In genomic region chr6:114092216-114092615, GRCm38 (mm10) we compare ENCODE assay signal across 24 mouse cellular contexts. TPM values are rescaled to one million over a fixed set of nuclear protein-coding genes. Genes with fewer than 3 reads are reported as not detected.
DNase-seq lines count a peak whose midpoint lies in the region; ATAC-seq lines count a peak whose summit lies in the region.
"Had no signal": no experiment of that assay in that cellular context is flagged by ENCODE, and none has a peak within 500 bp of the region (broad histone marks: within the 10 kb centered on the region; RNA-seq: fewer than 3 reads in every experiment).

No protein-coding gene starts in this region.

- no peak overlapping the region for H3K4me3 ChIP-seq in embryonic facial prominence, embryonic 14.5 days (ENCODE audit: low read depth, low read length)
- H3K4me3 ChIP-seq in embryonic facial prominence, embryonic 10.5 days = no peak overlapping the region
- no peak overlapping the region for H3K4me3 ChIP-seq in hindbrain, embryonic 11.5 days (ENCODE audit: low read depth, low read length)
- H3K4me3 ChIP-seq in hindbrain, embryonic 13.5 days = no peak overlapping the region
- no peak overlapping the region for H3K4me3 ChIP-seq in neural tube, embryonic 13.5 days
- H3K4me3 ChIP-seq: embryonic facial prominence, embryonic 12.5 days; erythroblast, embryonic 14.5 days; forebrain, embryonic 13.5 days; gastrocnemius, adult 2 months; intestine, embryonic 15.5 days had no signal

- no peaks in the 10 kb centered on the region for H3K4me1 ChIP-seq in embryonic facial prominence, embryonic 14.5 days (ENCODE audit: control insufficient read depth, insufficient read depth, low read length)
- H3K4me1 ChIP-seq in embryonic facial prominence, embryonic 10.5 days = peaks cover 17% of the 10 kb centered on the region
- peaks cover 6% of the 10 kb centered on the region; the same call in 1 of the 2 replicates for H3K4me1 ChIP-seq in hindbrain, embryonic 11.5 days (replicated peaks; ENCODE audit: control insufficient read depth, insufficient read depth, low read length)
- H3K4me1 ChIP-seq in hindbrain, embryonic 13.5 days (replicated peaks) = peaks cover 30% of the 10 kb centered on the region
- H3K4me1 ChIP-seq in neural tube, embryonic 13.5 days (replicated peaks) = peaks cover 28% of the 10 kb centered on the region
- H3K4me1 ChIP-seq: embryonic facial prominence, embryonic 12.5 days; intestine, embryonic 15.5 days had no signal

- no peaks in the 10 kb centered on the region for H3K27me3 ChIP-seq in embryonic facial prominence, embryonic 14.5 days (replicated peaks; ENCODE audit: control insufficient read depth, insufficient read depth, low read length)
- no peaks in the 10 kb centered on the region for H3K27me3 ChIP-seq in embryonic facial prominence, embryonic 10.5 days (replicated peaks; ENCODE audit: low read depth, poor library complexity, severe bottlenecking)
- H3K27me3 ChIP-seq in hindbrain, embryonic 11.5 days (ENCODE audit: control insufficient read depth, insufficient read depth, low read length) = no peaks in the 10 kb centered on the region
- H3K27me3 ChIP-seq in hindbrain, embryonic 13.5 days = peaks cover 36% of the 10 kb centered on the region
- peaks cover 35% of the 10 kb centered on the region for H3K27me3 ChIP-seq in neural tube, embryonic 13.5 days

- no peak overlapping the region for H3K9ac ChIP-seq in embryonic facial prominence, embryonic 14.5 days (ENCODE audit: low read depth, low read length)
- no peak overlapping the region for H3K9ac ChIP-seq in hindbrain, embryonic 11.5 days (ENCODE audit: low read depth, low read length)
- H3K9ac ChIP-seq in hindbrain, embryonic 13.5 days = no peak overlapping the region
- 0 out of 2 replicates have a peak overlapping the region, but pooled peaks have one; percentile 34 for H3K9ac ChIP-seq in neural tube, embryonic 13.5 days
- H3K9ac ChIP-seq: embryonic facial prominence, embryonic 12.5 days; forebrain, embryonic 13.5 days; intestine, embryonic 15.5 days had no signal

- DNase-seq in embryonic facial prominence, embryonic 14.5 days (ENCODE audit: low spot score) = no peak
- DNase-seq in embryonic facial prominence, embryonic 10.5 days (ENCODE audit: low spot score) = no peak
- peak; percentile 19 for DNase-seq in hindbrain, embryonic 11.5 days (ENCODE audit: low spot score)
- no peak for DNase-seq in neural tube, embryonic 10.5 days (ENCODE audit: extremely low spot score, low spot score)
- DNase-seq in left cerebral cortex, adult 9 months (ENCODE audit: low spot score in 2 of 2) = no peak
- DNase-seq: adrenal gland, postnatal 10 days; adrenal gland, postnatal 36 days; cerebellum, adult 18-20 months; cerebellum, adult 9-10 months; cerebellum, postnatal 14 days; gastrocnemius, adult 2 months; gastrocnemius, postnatal 14 days; heart, adult 11 months had no signal

- no peaks in the 10 kb centered on the region for H3K9me3 ChIP-seq in embryonic facial prominence, embryonic 14.5 days (ENCODE audit: control insufficient read depth, low read length)
- H3K9me3 ChIP-seq in embryonic facial prominence, embryonic 10.5 days = no peaks in the 10 kb centered on the region
- no peaks in the 10 kb centered on the region for H3K9me3 ChIP-seq in hindbrain, embryonic 11.5 days (ENCODE audit: control insufficient read depth, low read length)
- no peaks in the 10 kb centered on the region for H3K9me3 ChIP-seq in hindbrain, embryonic 13.5 days
- H3K9me3 ChIP-seq in neural tube, embryonic 13.5 days = no peaks in the 10 kb centered on the region
- H3K9me3 ChIP-seq: embryonic facial prominence, embryonic 12.5 days; forebrain, embryonic 13.5 days; intestine, embryonic 15.5 days had no signal

- H3K4me2 ChIP-seq in embryonic facial prominence, embryonic 14.5 days (ENCODE audit: low read depth, low read length) = no peak overlapping the region
- no peak overlapping the region for H3K4me2 ChIP-seq in hindbrain, embryonic 11.5 days (replicated peaks; ENCODE audit: low read depth, low read length)
- H3K4me2 ChIP-seq in hindbrain, embryonic 13.5 days = no peak overlapping the region
- no peak overlapping the region for H3K4me2 ChIP-seq in neural tube, embryonic 13.5 days
- H3K4me2 ChIP-seq: embryonic facial prominence, embryonic 12.5 days; forebrain, embryonic 13.5 days; heart, embryonic 11.5 days; intestine, embryonic 15.5 days had no signal

- H3K36me3 ChIP-seq in embryonic facial prominence, embryonic 14.5 days (ENCODE audit: control insufficient read depth, insufficient read depth, low read length) = no peaks in the 10 kb centered on the region
- no peaks in the 10 kb centered on the region for H3K36me3 ChIP-seq in embryonic facial prominence, embryonic 10.5 days (replicated peaks)
- H3K36me3 ChIP-seq in hindbrain, embryonic 11.5 days (ENCODE audit: control insufficient read depth, insufficient read depth, low read length) = no peaks in the 10 kb centered on the region
- no peaks in the 10 kb centered on the region for H3K36me3 ChIP-seq in hindbrain, embryonic 13.5 days
- H3K36me3 ChIP-seq in neural tube, embryonic 13.5 days = no peaks in the 10 kb centered on the region
- H3K36me3 ChIP-seq: embryonic facial prominence, embryonic 12.5 days; intestine, embryonic 15.5 days had no signal

- peak; percentile 44; the same call in 1 of the 2 replicates for ATAC-seq in embryonic facial prominence, embryonic 14.5 days (ENCODE audit: low read depth)
- ATAC-seq in hindbrain, embryonic 11.5 days (ENCODE audit: low FRiP score) = no peak
- no peak for ATAC-seq in hindbrain, embryonic 13.5 days (ENCODE audit: low FRiP score)
- no peak for ATAC-seq in neural tube, embryonic 13.5 days (ENCODE audit: low read depth)
- ATAC-seq: activated CD4-positive, CD25-positive, alpha-beta regulatory T cell, adult 4 months; forebrain, embryonic 13.5 days; forebrain, embryonic 16.5 days; intestine, embryonic 15.5 days had no signal

- no peak overlapping the region for H3K27ac ChIP-seq in embryonic facial prominence, embryonic 14.5 days (replicated peaks; ENCODE audit: low read depth, low read length)
- no peak overlapping the region for H3K27ac ChIP-seq in embryonic facial prominence, embryonic 10.5 days (replicated peaks)
- H3K27ac ChIP-seq in hindbrain, embryonic 11.5 days (ENCODE audit: low read depth, low read length) = no peak overlapping the region
- H3K27ac ChIP-seq in hindbrain, embryonic 13.5 days = no peak overlapping the region
- H3K27ac ChIP-seq in neural tube, embryonic 13.5 days (replicated peaks) = no peak overlapping the region
- H3K27ac ChIP-seq: embryonic facial prominence, embryonic 12.5 days; forebrain, embryonic 13.5 days; gastrocnemius, adult 2 months; intestine, embryonic 15.5 days had no signal

- 30% methylated on average over 8 of the region's 9 CpGs for WGBS in embryonic facial prominence, embryonic 14.5 days
- 32% methylated on average over 9 of the region's 9 CpGs for WGBS in embryonic facial prominence, embryonic 10.5 days
- 25% methylated on average over 8 of the region's 9 CpGs for WGBS in hindbrain, embryonic 11.5 days
- 16% methylated on average over 8 of the region's 9 CpGs for WGBS in hindbrain, embryonic 13.5 days
- 35% methylated on average over 9 of the region's 9 CpGs for WGBS in neural tube, embryonic 13.5 days

RNA-seq across cellular contexts. Expression of gene Slc6a11, which starts 38.8 kb away (rescaled TPM):
- polyA plus RNA-seq in embryonic facial prominence, embryonic 14.5 days (2014; fragmentation: Nextera tagmentation; extraction: Ambion mirVana) = 0.45 and 0.70 TPM in 2 replicates
- polyA plus RNA-seq in embryonic facial prominence, embryonic 10.5 days (2016; fragmentation: Nextera tagmentation; extraction: Ambion mirVana) = 0.20 and 0.42 TPM in 2 replicates
- polyA plus RNA-seq in hindbrain, embryonic 11.5 days (2014; fragmentation: Nextera tagmentation; extraction: Ambion mirVana) = 0.73 and 0.91 TPM in 2 replicates
- 19.9 and 22.0 TPM in 2 replicates for polyA plus RNA-seq in hindbrain, embryonic 13.5 days (2015; fragmentation: Nextera tagmentation; extraction: Ambion mirVana)
- polyA plus RNA-seq in neural tube, embryonic 13.5 days (2015; fragmentation: Nextera tagmentation; extraction: Ambion mirVana) = 33.4 and 35.5 TPM in 2 replicates
- polyA plus RNA-seq: activated CD4-positive, CD25-positive, alpha-beta regulatory T cell, adult 4 months; erythroblast, embryonic 14.5 days; heart, embryonic 11.5 days; heart, embryonic 14.5 days; heart, postnatal 0 days had no signal

RNA-seq across cellular contexts. Expression of gene Atp2b2, which starts 49.8 kb away (rescaled TPM):
- polyA plus RNA-seq in embryonic facial prominence, embryonic 14.5 days (2014; fragmentation: Nextera tagmentation; extraction: Ambion mirVana) = 1.4 and 1.7 TPM in 2 replicates
- polyA plus RNA-seq in embryonic facial prominence, embryonic 10.5 days (2016; fragmentation: Nextera tagmentation; extraction: Ambion mirVana) = 0.92 and 1.1 TPM in 2 replicates
- polyA plus RNA-seq in hindbrain, embryonic 11.5 days (2014; fragmentation: Nextera tagmentation; extraction: Ambion mirVana) = 4.2 and 5.2 TPM in 2 replicates
- 23.6 and 24.6 TPM in 2 replicates for polyA plus RNA-seq in hindbrain, embryonic 13.5 days (2015; fragmentation: Nextera tagmentation; extraction: Ambion mirVana)
- polyA plus RNA-seq in neural tube, embryonic 13.5 days (2015; fragmentation: Nextera tagmentation; extraction: Ambion mirVana) = 22.0 and 23.4 TPM in 2 replicates
- polyA plus RNA-seq: erythroblast, embryonic 14.5 days had no signal

Comparison
In these comparisons a context has a peak if more than half of its experiments do, and no peak if none do; other contexts are left out.
1. RNA of gene Slc6a11, which starts 38.8 kb away (polyA plus RNA-seq): 33.4 to 35.5 TPM in neural tube, embryonic 13.5 days and 19.9 to 22.0 TPM in hindbrain, embryonic 13.5 days; 0.73 to 0.91 TPM in hindbrain, embryonic 11.5 days, 0.45 to 0.70 TPM in embryonic facial prominence, embryonic 14.5 days and 0.20 to 0.42 TPM in embryonic facial prominence, embryonic 10.5 days; every median in the first group is over 10 times any median in the second.